Mouse (Mus musculus) embryo, embryonic 11.5 days (tissue): ENCODE results near the gene Grk4.

Experiments
- DNase-seq: peaks from one replicate; pipeline ENCODE4 v3.0.0-alpha.2; 2012; ENCODE audit warnings: low read depth, low spot score

The Grk4 gene

DNA sequence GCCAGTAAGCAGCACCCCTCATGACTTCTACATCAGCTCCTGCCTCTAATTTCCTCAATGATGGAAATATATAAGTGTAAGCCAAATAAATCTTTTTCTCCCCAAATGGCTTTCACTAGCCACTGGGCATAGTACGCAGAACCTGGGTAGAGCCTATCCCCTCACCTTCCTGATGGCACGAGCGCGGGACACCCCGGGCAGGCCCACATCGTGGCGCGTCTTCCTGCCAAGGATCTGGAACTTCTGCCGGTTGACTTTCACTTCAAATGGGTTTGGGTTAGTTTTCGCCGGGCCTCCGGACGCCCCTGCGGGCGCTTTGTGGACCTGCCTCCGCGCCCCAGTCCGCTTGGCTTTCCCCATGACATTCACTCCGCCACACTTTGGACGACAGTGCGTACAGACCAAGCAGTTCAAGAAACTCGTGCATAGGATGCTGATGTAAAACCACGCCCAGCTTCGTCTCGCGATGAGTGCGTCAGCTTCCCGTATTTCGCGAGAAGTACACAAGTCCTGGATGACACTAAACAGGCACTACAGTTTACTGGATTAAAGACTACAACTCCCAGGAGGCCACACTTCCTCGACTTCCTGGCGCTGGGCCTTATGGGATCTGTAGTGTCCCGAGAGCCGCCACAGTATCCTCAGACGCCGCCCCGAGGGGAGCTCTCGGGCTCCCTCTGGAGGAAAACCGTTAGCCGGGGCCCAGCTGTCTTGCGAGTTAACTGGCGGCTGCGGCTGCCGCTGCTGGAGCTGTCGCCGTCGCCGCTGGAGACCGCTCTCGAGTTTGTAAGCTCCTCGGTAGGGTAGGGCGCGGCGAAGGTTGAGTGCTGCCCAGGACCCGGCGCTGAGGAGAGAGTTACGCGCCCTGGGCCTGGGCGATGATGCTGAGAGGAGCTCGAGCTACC is at the start of gene Grk4, which contains the start of gene Nop14:
Gene Grk4 (plus strand): TSS at position 694 of the 905 bp plus-strand sequence.
Gene Nop14 (minus strand): TSS at position 463 of the 905 bp plus-strand sequence.
- peak; percentile 99 for DNase-seq

DNA sequence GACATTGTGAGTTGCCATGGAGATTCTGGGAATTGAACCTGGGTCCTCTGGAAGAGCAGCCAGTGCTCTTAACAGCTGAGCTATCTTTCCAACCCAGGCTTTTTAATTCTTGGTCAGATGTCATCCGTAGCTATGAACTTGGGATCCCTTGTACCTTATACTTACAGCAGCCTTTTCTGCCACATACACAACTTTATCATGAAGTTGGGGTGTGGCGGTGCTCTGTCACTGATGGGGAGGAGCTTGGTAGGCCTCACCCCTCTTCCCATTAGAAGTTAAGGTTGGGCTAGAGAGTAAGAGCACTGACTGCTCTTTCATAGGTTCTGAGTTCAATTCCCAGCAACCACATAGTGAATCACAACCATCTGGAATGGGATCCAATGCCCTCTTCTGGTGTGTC is 27.2 kb upstream of the Grk4 start:
- no peak for DNase-seq

DNA sequence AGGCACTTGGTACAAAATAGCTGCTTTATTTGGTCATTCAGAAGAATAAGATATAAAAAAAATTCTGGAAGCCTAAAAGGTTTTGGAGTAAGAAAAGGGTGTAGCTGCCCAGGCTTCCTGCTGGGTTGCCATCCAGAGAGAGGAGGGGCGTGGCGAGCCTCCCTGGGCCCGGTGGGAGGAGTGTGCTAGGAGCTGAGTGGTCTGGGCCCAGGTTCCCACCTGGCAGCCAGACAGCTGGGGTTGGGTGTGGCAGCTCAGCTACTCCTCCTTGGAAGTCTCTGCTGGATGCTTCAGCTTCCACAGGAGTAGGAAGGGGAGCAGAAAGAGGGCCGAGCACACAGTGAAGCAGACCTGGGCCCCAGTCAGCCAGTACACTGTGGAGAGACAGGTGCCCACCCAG is 26.5 kb upstream of the Grk4 start:
- no peak for DNase-seq

DNA sequence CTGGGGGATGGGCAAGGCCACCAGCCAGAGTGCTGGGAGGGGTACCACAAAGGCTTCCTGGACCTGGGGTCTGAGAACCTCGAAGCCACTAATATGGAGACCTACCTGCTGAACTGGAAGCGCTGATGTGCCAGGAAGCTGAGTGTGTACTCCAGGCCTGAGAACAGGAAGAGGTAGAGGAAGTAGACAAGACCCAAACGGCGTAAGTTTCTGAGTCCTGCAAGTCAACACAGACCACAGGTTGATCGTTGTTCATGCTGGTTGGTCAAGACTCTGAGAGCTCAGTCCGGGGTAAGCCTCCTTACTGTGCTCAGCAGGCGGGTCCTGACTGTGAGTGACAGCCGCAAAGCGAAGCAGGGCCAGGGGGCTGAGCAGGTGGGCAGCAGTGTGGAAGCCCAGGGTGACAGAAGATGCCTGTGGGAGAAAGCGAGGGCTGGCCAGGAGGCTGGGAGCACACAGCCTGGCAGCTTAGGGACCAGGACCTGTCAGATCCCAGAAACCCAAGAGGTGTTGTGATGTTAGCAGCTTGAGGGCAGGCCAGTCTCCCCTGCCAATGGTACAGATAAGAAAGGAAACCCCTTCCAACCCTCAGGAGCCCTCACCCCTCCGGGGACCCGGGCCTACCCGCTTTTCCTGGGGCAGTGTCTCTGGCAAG is 25.3 kb upstream of the Grk4 start:
- no peak for DNase-seq

DNA sequence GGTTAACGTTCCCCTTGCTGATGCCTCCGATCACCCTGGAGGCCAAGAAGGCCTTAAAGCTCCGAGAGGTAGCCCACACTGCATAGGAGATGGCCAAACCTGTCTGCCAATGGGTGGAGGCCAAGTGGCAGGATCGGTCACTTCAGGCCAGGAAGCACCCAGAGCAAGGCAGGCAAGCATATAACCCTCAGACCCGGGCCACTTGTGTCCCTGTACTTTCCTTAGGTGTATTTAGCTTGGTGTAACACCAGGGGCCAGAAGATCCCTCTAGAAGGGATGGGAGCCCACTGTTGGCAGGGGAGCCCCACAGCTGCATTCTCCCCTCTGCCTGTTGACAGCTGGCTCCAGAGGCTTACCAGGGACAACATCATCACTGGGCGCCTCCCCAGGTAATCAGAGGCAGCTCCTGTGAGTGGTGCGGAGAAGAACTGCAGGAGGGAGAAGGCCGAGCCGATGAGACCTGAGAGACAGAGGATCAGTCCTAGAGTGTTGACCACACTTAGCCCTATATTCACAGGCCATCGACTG is 24.4 kb upstream of the Grk4 start:
- DNase-seq, result no peak

DNA sequence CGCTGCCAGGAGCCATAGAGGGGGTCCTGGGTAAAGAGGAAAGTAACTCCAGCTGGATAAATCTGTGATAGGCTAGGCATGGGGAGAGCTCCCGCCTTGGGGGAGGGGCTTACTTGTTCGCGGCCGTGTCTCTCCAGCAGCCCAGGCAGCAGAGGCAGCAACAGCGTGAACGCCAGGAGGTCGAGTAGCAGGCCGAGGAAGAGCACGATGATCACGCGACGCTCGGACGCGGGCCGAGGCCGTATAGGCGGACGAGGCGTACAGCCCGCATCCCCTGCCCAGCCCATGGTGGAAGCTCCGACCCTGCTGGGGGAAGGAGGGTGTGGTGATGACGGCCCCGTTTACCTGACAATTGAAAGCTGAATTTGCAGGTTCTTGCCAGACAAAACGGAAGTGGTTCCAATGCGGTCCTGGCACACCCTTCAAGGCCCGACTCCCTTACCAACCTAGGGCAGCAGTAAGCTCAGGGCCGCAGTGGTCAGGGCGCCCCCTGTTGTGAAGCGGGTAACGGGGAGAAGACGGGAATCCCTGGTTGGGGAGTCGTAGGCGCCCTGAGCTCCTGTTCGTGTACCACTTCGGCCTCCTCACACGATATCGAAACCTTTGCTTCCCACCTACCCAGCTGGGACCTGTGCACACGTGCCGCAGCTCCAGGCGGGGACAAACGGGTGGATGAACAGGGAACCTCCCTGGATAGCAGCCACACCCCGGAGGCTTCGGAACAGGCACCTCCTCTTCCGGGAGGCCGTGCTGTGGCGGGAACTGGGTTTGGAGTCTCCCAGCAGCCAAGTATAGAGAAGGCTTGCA is 23.5 kb upstream of the Grk4 start, which contains the start of gene Mfsd10:
Gene Mfsd10 (minus strand): TSS at position 732 of the 807 bp plus-strand sequence.
- peak; percentile 68 for DNase-seq

DNA sequence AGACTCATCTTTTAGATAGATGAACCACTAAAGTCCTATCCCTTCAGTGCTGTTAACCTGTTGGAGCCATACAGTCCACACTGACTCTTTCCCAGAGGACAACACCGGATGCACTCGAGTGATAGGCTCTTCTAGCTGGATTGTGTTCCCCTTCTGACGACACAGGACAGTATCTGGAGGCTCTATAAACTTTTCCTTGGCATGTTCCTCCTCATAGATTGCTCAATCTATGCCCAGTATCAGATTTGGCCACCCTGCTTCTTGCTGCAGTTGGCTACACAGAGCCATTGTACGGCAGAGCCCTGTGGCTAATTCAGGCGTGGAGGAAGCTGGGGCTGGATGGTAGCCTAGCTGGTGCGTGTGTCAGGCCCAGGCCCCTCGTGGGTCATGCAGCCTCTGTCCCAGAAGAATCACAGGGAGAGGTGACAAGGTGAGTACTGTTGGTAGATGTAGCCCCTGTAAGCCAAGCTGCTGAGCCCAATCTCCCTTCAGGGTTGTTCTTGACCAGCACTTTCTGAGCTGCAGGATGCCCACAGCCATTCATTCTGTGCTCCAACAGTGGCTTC is 22.5 kb upstream of the Grk4 start:
- DNase-seq, result no peak

DNA sequence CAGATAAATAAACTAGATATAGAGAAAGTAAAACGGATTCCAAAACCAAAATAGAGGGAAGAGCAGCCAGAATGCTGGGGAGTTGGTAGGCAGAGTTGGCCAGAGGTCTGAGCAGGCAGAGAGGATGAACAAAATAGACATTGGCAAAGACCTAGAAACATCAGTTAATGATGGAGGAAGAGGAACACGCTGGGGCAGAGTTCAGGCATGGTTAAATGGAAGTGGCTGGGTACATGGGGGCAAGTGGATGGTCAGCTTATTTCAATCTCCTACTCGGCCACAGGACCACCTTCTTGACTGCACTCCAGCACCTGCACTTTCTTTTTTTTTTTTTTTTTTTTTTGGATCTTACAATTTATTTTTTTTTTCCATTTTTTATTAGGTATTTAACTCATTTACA is 18.2 kb upstream of the Grk4 start:
- no peak for DNase-seq

DNA sequence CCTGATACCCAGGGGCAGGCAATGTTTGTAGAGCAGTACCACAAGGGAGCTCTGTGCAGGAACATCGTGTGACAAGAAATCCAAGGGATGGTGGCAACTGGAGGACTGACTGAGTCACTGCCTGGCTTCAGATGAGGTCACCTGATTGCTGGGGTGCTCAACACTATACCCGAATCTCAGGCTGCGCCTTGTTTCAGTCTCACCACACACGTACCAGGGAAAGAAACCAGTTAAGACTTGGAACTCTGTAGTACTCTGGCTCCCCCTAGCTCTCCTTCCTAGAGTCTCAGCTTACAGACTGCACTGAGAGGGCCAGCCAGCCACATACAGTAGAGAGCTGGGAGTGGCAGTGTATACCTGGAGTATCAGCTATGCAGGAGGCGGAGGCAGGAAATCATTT is 17.2 kb upstream of the Grk4 start:
- DNase-seq, result no peak

DNA sequence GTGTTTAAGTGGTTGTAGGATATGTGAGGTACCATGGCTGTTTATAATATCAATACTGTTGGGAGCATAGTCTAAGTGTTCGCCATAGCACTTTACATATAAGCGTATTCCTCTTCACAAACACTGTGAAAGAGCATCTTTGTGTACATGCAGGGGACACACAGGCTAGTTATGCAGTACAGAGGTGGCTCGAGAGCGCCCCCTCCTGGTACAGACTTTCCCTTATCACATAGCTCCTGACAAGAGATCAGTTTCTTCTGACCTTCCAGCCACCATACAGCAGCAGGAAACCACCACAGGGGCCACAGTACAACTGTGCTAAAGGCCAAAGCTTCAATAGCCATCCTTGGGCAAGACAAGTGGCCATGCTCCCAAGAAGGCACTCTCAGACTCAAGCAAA is 12.6 kb upstream of the Grk4 start:
- no peak for DNase-seq

DNA sequence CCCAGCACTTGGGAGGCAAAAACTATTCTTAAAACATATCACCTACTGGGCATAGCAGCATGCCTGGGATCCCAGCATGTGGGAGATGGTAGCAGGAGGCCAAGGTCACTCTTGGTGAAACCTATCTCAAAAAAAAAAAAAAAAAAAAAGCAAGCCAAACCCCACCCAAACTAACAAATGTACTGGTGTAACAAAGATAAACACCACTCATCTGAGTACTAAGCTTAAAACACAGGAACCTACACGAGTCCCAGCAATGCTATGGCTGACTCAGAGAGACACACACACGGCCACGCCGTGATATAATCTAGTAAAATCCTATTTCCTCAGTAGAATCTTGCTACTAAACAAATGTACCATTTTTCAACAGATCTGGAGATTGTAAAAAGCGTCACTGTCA is 7.2 kb upstream of the Grk4 start:
- DNase-seq, result no peak

DNA sequence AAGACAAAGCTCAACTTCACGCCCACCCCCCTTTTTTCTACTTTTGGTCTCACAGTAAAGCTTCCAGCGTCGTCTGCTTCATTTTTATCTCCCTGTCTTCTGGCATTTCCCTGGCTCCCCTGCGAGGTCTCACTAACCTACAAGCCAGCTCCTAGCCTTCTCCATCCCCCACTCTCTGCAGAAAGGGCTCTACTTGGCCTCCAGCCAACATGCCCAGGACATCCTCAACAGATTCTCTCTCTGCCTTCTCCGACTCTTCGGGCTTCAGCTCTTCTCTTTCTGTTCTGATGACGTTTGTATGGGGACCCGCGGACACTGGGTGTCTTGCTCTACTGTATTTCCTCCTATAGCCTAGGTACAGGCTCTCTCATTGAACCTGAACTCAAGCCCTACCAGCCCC is 5.3 kb upstream of the Grk4 start:
- no peak for DNase-seq

DNA sequence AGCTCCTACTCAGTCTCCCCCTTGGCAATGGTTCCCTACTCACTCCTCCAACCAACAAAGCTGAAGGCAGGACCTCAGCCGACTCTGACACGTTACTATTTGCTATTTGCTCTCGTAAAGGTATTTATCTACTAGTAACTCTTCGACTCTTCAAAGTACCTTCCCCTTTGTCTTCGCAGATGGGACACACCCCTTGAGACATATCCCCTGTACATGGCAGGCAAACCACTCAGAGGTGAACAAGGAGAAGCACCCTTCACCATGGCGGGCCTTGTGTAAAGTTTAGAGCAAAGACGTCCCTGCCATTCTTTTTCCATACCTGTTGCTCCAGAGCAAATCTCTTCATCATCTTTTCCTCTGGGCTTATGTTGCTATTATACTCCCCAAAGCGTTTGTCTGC is 2.6 kb upstream of the Grk4 start:
- no peak for DNase-seq

DNA sequence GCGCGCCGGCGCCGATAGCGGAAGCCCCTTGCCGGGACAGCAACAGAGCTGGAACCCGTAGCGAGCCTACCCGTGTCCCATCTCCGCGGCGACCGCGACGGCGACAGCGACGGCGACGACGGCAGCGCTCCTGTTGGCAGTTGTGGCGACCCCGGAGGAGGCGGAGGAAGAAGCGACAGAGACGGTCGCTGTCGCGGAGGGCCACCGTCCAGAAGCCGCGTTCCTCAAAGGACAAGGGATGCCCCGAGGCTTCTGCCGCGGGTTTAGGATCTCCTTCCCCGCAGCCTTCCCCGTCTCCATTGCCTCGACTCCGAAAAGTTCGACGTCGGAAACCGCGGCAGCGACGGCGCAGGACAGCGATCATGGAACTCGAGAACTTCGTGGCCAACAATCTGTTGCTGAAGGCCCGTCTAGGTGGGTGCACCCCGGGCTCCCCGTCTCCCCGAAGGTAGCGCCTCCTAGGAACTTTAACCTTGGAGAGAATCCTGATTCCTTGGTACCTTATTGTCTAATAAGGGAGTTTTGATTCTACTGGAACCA is 482 bp downstream of the Grk4 start:
- DNase-seq, result no peak

DNA sequence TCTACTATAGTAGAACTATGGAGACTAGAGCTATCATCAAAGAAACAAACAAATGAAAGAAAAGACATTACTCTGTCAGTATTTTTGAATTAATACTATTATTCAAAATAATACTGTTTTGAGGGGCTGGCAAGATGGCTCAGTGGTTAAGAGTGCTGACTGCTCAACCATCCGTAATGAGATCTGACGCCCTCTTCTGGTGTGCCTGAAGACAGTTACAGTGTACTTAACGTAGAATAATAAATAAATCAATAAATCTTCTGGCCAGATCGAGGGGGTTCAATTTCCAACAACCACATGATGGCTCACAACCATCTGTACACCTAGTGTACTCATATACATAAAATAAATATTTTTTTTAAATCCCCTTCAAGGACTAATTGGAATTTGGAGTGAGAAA is 1.7 kb downstream of the Grk4 start:
- DNase-seq, result no peak

DNA sequence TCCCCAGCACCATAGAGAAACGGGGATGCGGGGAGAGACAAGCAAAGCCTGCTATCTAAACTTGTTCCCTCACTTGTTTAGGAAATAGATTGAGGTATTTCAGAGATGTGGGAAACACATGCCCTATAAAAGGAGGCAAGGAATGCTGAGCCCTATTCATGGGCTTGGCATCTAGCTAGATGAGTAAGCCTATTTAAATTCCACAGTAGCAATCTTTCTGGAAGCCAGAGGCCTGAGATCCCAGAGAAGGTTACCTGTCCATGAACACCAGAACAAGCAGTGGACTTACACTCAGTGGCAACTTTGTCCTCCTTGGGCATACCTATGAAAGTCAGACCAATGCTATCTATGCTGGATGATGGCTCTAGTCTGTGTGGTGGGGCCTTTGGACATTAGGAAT is 3.1 kb downstream of the Grk4 start:
- no peak for DNase-seq

DNA sequence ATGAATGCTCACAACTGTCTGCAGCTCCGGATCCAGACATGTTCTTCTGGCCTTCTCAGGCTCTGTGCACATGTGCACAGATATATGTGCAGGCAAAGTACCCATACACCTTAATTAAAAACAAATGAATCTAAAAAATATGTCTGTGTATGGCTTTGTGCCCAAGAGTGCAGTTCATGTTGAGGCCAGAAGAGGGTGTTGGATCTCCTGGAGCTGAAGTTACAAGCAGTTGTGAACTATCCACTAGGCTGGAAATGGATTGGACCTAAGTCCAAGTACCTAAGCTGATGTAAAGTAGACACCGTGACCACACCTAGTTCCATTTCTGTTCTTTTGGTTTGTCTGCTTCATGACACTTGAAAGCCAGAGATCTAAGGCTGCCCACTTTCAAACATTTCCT is 9.3 kb downstream of the Grk4 start:
- no peak for DNase-seq

DNA sequence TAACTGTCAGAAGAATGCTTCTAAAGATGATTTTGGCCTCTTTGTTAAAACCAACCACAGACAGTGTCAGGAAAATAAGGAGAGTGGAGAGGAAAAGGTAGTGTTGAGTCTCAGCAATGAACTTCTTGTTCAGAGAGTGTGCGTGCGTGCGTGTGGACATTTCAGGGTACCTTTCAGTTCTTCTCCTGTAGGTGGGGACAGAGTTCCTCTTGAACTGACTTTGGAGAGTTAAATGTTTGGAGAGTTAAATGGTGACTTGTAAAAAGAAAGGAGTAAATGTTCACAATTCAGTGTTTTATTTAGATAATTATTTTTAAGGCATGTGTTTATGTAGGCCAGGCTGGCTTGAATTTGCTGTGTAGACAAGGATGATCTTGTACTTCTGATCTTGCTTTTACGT is 10.1 kb downstream of the Grk4 start:
- DNase-seq, result no peak

DNA sequence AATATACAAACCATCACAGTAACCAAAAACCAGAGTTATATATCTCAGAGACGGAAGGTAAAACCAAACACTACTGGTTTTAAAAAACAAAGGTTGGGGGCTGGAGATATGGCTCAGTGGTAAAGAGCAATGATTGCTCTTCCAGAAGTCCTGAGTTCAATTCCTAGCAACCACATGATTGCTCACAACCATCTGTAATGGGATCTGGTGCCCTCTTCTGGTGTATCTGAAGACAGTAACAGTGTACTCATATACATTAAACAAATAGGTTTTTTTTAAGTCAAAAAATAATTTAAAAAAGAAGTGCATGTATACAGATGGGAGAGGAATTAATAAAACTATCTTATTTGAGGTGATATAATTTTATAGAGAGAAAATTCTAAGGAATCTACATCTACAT is 29.7 kb downstream of the Grk4 start:
- no peak for DNase-seq

DNA sequence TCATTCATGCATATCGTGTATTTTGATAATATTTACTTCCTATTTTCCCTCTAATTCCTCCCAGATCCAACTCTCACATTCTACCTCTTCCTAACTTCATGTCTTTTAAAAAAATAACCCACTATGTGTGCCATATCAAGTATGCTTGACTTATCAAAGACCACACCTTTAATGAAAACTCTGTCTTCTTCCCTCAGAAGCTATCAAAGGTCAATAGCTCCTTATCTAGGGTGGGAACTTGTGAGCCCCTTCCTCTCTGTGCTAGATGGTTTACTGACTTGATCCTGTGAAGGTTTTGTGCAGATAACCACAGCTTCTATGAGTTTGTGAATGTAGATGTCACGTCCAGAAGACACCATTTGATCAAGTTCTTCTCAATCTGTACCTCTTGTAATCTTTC is 32.6 kb downstream of the Grk4 start:
- DNase-seq, result no peak

DNA sequence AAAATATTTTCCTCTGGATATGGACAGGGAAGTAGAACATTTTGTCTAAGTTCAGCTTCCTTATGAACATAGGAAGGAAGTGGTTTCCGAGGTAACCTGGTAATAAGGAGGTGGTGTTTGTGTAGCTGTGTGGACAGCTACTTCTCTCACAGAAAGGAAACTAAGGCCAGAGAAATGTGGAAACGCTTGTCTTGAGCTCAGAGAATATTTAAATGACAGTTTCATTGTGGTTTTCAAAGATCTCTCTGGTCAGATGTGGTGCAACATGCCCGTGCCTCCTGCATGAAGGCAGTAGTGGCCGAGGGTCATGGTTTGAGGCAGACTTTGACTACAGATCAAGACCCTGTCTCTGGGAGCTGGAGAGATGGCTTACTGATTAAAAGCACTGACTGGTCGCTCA is 35.3 kb downstream of the Grk4 start:
- DNase-seq, result no peak
